Mouse (Mus musculus) megakaryocyte, embryonic 14.5 days (primary cell): ENCODE data around the gene 0610030E20Rik.

Experiments used
- FLI1 ChIP-seq: IDR thresholded peaks from 2 replicates; pipeline ENCODE4 v1.6.1; 2012; ENCODE audit warnings: low read length, inconsistent platforms, mixed read lengths
- GATA1 ChIP-seq: IDR thresholded peaks from 3 replicates; pipeline ENCODE4 v1.6.1; 2012; ENCODE audit warnings: mixed read lengths, low read length, inconsistent platforms, borderline replicate concordance

GRCm38 (mm10) chr6:72366304-72366703 lies 19.2 kb downstream of the 0610030E20Rik start:
- no peak for TF ChIP-seq GATA1
- no peak for TF ChIP-seq FLI1
